8 mouse cellular contexts compared by ENCODE assay signal in genomic region chr19:6306137-6306551, GRCm38 (mm10). TPM values are rescaled to one million over a fixed set of nuclear protein-coding genes. Genes with fewer than 3 reads are reported as not detected.
DNase-seq lines count a peak whose midpoint lies in the region; ATAC-seq and TF ChIP-seq lines count a peak whose summit lies in the region.

TSS of gene Cdc42bpg (plus strand) at chr19:6306456.

- intact Hi-C loops in gastrocnemius, postnatal 36 days (cut with DNase I) = loop anchor here (5.0 kb wide), 1 partner anchor 169 kb away; no protein-coding TSS in a partner anchor

- peak within 1 kb of the TSS; percentile 77 for H3K27ac ChIP-seq in layer of hippocampus, adult 2 months
- peak within 1 kb of the TSS; percentile 84 for H3K27ac ChIP-seq in liver, embryonic 15.5 days (replicated peaks)
- H3K27ac ChIP-seq in stomach, postnatal 0 days (replicated peaks) = peak within 1 kb of the TSS; percentile 86

- no peak for TF ChIP-seq CTCF in layer of hippocampus, adult 2 months (conservative IDR thresholded peaks at IDR 0.05)
- no peak for TF ChIP-seq CTCF in stomach, postnatal 0 days (IDR thresholded peaks at IDR 0.05; ENCODE audit: low read depth)

- peak within 1 kb of the TSS; percentile 60 for H3K4me3 ChIP-seq in layer of hippocampus, adult 2 months
- peak within 1 kb of the TSS; percentile 77 for H3K4me3 ChIP-seq in liver, embryonic 15.5 days (replicated peaks)
- H3K4me3 ChIP-seq in stomach, postnatal 0 days (ENCODE audit: low read depth, low read length) = peak within 1 kb of the TSS; percentile 62

- TF ChIP-seq EP300 in stomach, postnatal 0 days (optimal IDR thresholded peaks at IDR 0.05) = no peak

- H3K27me3 ChIP-seq in liver, embryonic 15.5 days = no peaks in the 10 kb centered on the region
- H3K27me3 ChIP-seq in stomach, postnatal 0 days (ENCODE audit: control insufficient read depth, insufficient read depth, low read length) = no peaks in the 10 kb centered on the region

- peak; percentile 52 for ATAC-seq in common myeloid progenitor, adult 5-6 weeks (replicated peaks; ENCODE audit: low read depth, poor library complexity, severe bottlenecking)
- peak; percentile 62 for ATAC-seq in inflammation-experienced regulatory T-cells, adult 6 months
- ATAC-seq in liver, embryonic 15.5 days (ENCODE audit: insufficient read depth) = peak; percentile 86
- peak; percentile 83 for ATAC-seq in stomach, postnatal 0 days (ENCODE audit: low FRiP score, low TSS enrichment)

- H3K36me3 ChIP-seq in liver, embryonic 15.5 days (replicated peaks) = peaks cover 12% of the 10 kb centered on the region; the same call in 1 of the 2 replicates
- H3K36me3 ChIP-seq in stomach, postnatal 0 days (ENCODE audit: control insufficient read depth, insufficient read depth, low read length) = peaks cover 8% of the 10 kb centered on the region; the same call in 1 of the 2 replicates

- 1% methylated on average over 38 of the region's 38 CpGs for WGBS in liver, embryonic 15.5 days (ENCODE audit: insufficient replicate concordance)
- WGBS in stomach, postnatal 0 days = 1% methylated on average over 33 of the region's 38 CpGs

- DNase-seq in layer of hippocampus, adult 2 months (ENCODE audit: low spot score in 2 of 2) = no peak
- DNase-seq in layer of hippocampus, adult 18-20 months (ENCODE audit: low spot score in 2 of 2) = no peak
- peak; percentile 76 to 77 for DNase-seq in gastrocnemius, postnatal 36 days
- DNase-seq in neural tube, embryonic 10.5 days (ENCODE audit: extremely low spot score, low spot score) = peak; percentile 82
- DNase-seq in stomach, postnatal 0 days (ENCODE audit: low spot score) = peak; percentile 97

- H3K4me2 ChIP-seq in liver, embryonic 15.5 days = peak within 1 kb of the TSS; percentile 99
- H3K4me2 ChIP-seq in stomach, postnatal 0 days (replicated peaks; ENCODE audit: low read depth) = peak within 1 kb of the TSS; percentile 53

- H3K9me3 ChIP-seq in liver, embryonic 15.5 days (replicated peaks) = no peaks in the 10 kb centered on the region
- H3K9me3 ChIP-seq in stomach, postnatal 0 days (ENCODE audit: control insufficient read depth, low read length) = no peaks in the 10 kb centered on the region

- peak within 1 kb of the TSS; percentile 75 for H3K9ac ChIP-seq in liver, embryonic 15.5 days
- H3K9ac ChIP-seq in stomach, postnatal 0 days (ENCODE audit: low read length) = peak within 1 kb of the TSS; percentile 80

- peaks cover 78% of the 10 kb centered on the region for H3K4me1 ChIP-seq in liver, embryonic 15.5 days (replicated peaks)
- no peaks in the 10 kb centered on the region for H3K4me1 ChIP-seq in stomach, postnatal 0 days (replicated peaks; ENCODE audit: control insufficient read depth, insufficient read depth)

RNA-seq across cellular contexts. Expression of gene Cdc42bpg, which starts in this region (rescaled TPM):
- total RNA-seq in layer of hippocampus, adult 2 months (2021) = 1 to 10 TPM; 5.0 to 5.6 TPM
- total RNA-seq in layer of hippocampus, adult 18-20 months (2021) = 1 to 10 TPM; 4.8 to 5.6 TPM
- total RNA-seq in common myeloid progenitor, adult 5-6 weeks (2017) = 2.6 and 2.9 TPM in 2 replicates
- 1 to 10 TPM; 4.3 to 5.2 TPM for total RNA-seq in gastrocnemius, postnatal 36 days (2021)
- under 1 TPM; 0.15 to 0.36 (median 0.26) TPM for polyA plus RNA-seq in inflammation-experienced regulatory T-cells, adult 6 months (2017; shearing (Covaris generic))
- polyA plus RNA-seq in liver, embryonic 15.5 days (2015; fragmentation: Nextera tagmentation; extraction: Ambion mirVana) = 0.21 and 0.38 TPM in 2 replicates
- 1.3 and 1.9 TPM in 2 replicates for polyA plus RNA-seq in stomach, postnatal 0 days (2015; fragmentation: Nextera tagmentation; extraction: Ambion mirVana)

Comparison
In these comparisons a context has a peak if more than half of its experiments do, and no peak if none do; other contexts are left out.
1. Peak in ATAC-seq in inflammation-experienced regulatory T-cells, adult 6 months; RNA of the gene not detected or under 1 TPM.
2. Peak in ATAC-seq, H3K4me3 ChIP-seq, H3K27ac ChIP-seq, H3K9ac ChIP-seq and H3K4me2 ChIP-seq in liver, embryonic 15.5 days; RNA of the gene not detected or under 1 TPM.
3. DNase-seq: peak in gastrocnemius, postnatal 36 days (2 of 2), neural tube, embryonic 10.5 days (single experiment) and stomach, postnatal 0 days (single experiment); none in layer of hippocampus, adult 2 months (0 of 2) and layer of hippocampus, adult 18-20 months (0 of 2).
4. Peak in every context shown above with its lines, with median percentiles within 50 percentile points of each other: H3K27ac ChIP-seq, H3K4me3 ChIP-seq and ATAC-seq.